Mouse (Mus musculus): Measurements from ENCODE around the gene Celf2. TPM values are rescaled to one million over a fixed set of nuclear protein-coding genes. Genes with fewer than 3 reads are reported as not detected.
"Not testable (repeated sequence)": the region's sequence is repeated elsewhere in the genome, so short reads cannot be mapped to it uniquely, and the experiment has no call there.

Celf2 gene
- total RNA-seq, 4 experiments from 2014 or later, result 60.0 to 64.8 (median 63.1) TPM

- no peak for DNase-seq (ENCODE audit: low spot score)
Observed at GRCm38 (mm10) chr2:7267166-7267565, 242.2 kb downstream of the Celf2 start.

GRCm38 (mm10) chr2:7262668-7263067 lies 246.7 kb downstream of the Celf2 start:
- not testable (repeated sequence) for DNase-seq (ENCODE audit: low spot score)

- peak; percentile 75 for DNase-seq (ENCODE audit: low spot score)
Observed at GRCm38 (mm10) chr2:7260186-7260585, 249.2 kb downstream of the Celf2 start.

- no peak for DNase-seq (ENCODE audit: low spot score)
Observed at GRCm38 (mm10) chr2:7259616-7260015, 249.7 kb downstream of the Celf2 start.

- DNase-seq (ENCODE audit: low spot score), result no peak
Observed at GRCm38 (mm10) chr2:7256023-7256422, 253.3 kb downstream of the Celf2 start.

- DNase-seq (ENCODE audit: low spot score), result no peak
Observed at GRCm38 (mm10) chr2:7255386-7255785, 254.0 kb downstream of the Celf2 start.

GRCm38 (mm10) chr2:7250314-7250713 lies 259.0 kb downstream of the Celf2 start:
- no peak for DNase-seq (ENCODE audit: low spot score)

GRCm38 (mm10) chr2:7249002-7249401 lies 260.4 kb downstream of the Celf2 start:
- no peak for DNase-seq (ENCODE audit: low spot score)

- peak; percentile 78 for DNase-seq (ENCODE audit: low spot score)
Observed at GRCm38 (mm10) chr2:7245958-7246774, 263.2 kb downstream of the Celf2 start.

GRCm38 (mm10) chr2:7242139-7242538 lies 267.2 kb downstream of the Celf2 start:
- DNase-seq (ENCODE audit: low spot score), result peak; percentile 58

GRCm38 (mm10) chr2:7241523-7241941 lies 267.8 kb downstream of the Celf2 start:
- DNase-seq (ENCODE audit: low spot score), result peak; percentile 56

- DNase-seq (ENCODE audit: low spot score), result no peak
Observed at GRCm38 (mm10) chr2:7237283-7237682, 272.1 kb downstream of the Celf2 start.

GRCm38 (mm10) chr2:7236452-7236851 lies 272.9 kb downstream of the Celf2 start:
- DNase-seq (ENCODE audit: low spot score), result no peak

GRCm38 (mm10) chr2:7235059-7235741 lies 274.2 kb downstream of the Celf2 start:
- DNase-seq (ENCODE audit: low spot score), result no peak

GRCm38 (mm10) chr2:7234587-7234986 lies 274.8 kb downstream of the Celf2 start:
- no peak for DNase-seq (ENCODE audit: low spot score)

- DNase-seq (ENCODE audit: low spot score), result no peak
Observed at GRCm38 (mm10) chr2:7233411-7233810, 276.0 kb downstream of the Celf2 start.

- DNase-seq (ENCODE audit: low spot score), result no peak
Observed at GRCm38 (mm10) chr2:7226785-7227184, 282.6 kb downstream of the Celf2 start.

- DNase-seq (ENCODE audit: low spot score), result no peak
Observed at GRCm38 (mm10) chr2:7224346-7225071, 284.9 kb downstream of the Celf2 start.

GRCm38 (mm10) chr2:7223538-7223937 lies 285.8 kb downstream of the Celf2 start:
- no peak for DNase-seq (ENCODE audit: low spot score)

GRCm38 (mm10) chr2:7222886-7223285 lies 286.5 kb downstream of the Celf2 start:
- DNase-seq (ENCODE audit: low spot score), result no peak

- DNase-seq (ENCODE audit: low spot score), result no peak
Observed at GRCm38 (mm10) chr2:7221856-7222255, 287.5 kb downstream of the Celf2 start.

- no peak for DNase-seq (ENCODE audit: low spot score)
Observed at GRCm38 (mm10) chr2:7218101-7218500, 291.3 kb downstream of the Celf2 start.
